Mouse (Mus musculus) lung, adult 18-20 months (tissue): ENCODE results near the gene Hoxa7.

ENCODE experiments used
- DNase-seq, 2 experiments: peaks; one replicate each; pipeline ENCODE4 v3.0.0; 2022; ENCODE audit warnings: mixed read lengths in 2 of 2

Gene Hoxa7

GRCm38 (mm10) chr6:52172501-52172900 lies 49.2 kb downstream of the Hoxa7 start:
- peak; percentile 90 to 93 for DNase-seq

- no peak for DNase-seq
Measured at GRCm38 (mm10) chr6:52171938-52172337, 49.7 kb downstream of the Hoxa7 start.

DNA sequence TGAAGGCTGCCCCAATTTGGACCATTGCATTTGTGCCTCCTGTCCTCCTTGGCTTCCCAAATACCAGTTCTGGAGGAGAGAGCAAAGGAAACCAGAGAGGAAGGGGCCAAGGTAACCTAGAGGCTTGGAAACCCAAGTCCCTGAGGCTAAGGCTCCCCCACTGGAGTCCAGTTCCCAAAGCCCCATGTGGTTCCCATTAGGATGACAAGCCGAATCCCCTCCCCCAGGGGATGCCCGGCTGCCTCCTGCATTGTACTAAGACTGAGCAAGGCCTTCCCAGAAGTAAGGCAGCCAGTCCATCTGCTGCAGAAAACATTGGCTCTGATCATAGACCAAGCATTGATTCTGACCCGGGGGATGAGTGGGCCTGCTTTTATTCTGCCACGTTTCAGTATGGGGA lies 50.3 kb downstream of the Hoxa7 start:
- no peak for DNase-seq

DNA sequence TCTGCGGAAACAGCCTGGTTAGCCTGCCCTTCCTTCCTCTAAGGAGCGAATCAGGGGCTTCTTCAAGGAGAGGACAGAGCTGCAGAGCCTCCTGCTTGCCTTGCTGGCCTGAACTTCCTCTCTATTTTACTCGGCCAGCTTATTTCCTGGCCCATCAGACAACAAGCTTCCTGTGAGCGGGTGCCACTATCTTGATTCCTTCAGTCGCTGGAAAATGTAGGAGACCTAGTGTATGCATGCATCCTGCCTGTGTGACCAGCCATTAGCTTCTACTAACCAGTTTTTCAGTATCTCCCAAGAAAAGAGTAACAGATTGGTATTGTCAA lies 50.8 kb downstream of the Hoxa7 start:
- no peak for DNase-seq

GRCm38 (mm10) chr6:52170166-52170897 lies 51.3 kb downstream of the Hoxa7 start:
- DNase-seq, result no peak

DNA sequence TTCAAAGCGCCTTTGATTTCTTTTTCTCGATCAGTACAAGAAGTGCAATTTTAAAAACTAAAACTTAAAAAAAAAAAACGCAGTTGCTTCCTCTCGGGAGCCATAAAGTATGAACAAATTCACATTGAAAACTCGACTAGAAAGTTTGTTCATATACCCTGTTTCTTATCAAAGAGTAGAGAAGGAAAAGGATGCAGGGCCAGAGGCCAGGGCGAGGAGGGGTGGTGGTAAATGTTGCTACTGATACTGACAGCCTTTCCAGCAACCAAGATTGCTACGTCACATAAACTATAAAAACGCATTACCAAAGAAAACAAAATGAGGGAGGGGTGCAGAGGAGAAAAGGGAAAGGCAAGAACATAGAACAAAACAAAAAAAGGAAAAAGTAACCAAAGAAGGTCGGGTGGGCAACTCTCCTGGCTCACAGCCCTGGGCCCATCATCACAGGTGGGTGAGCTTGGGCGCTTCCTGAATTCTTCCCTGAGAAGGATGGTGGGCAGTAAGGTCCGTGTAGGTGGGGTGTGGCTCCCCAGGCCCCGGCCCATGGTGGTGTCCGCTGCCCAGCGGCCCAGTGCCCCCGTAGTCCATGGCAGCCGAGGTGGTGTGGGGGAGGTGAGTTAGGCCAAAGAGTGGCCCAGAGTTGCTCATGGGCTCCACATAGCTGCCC lies 52.0 kb downstream of the Hoxa7 start:
- DNase-seq, result no peak

DNA sequence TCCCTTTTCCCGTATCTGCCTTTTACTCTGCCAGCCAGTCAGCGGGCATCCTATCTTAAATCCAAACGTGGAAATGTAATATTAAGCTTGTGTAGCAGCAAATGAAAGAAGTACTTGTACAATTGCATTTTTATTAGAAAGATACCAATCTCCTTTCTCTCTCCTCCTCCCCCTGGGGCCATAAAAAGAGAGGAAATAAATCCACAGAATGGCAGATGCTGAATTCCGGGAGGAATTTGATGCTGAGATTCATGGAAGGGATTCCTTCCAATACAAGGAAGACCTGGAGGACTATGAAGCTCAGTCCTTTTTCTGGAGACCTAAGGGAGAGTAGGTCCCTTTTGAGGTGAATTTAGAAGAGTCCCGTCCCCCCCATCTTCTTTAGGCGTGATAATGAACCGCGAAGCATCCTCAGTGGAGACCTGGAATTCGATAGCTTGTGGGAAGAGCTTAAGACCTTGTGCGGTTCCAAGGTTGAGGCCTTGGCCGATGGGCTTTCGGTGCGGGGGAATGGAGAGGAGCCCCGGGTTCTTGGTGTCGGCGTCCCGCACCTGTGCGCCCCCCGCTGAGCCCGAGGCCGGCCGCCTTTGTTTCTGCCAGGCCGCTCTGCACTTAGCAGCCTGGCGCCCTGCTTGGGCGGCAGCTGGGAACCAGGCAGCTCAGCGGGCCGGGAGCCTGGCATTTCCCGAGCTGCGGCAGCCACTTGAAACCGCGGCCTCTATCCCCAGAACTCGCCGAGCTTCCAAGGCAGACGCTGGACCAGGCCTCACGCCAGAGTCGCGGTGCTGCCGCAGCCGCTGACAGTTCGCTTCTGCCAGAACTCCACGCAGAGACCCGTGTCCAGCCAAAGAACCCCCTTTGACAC lies 53.2 kb downstream of the Hoxa7 start:
- DNase-seq, result no peak

- no peak for DNase-seq
Measured at GRCm38 (mm10) chr6:52167736-52168161, 53.9 kb downstream of the Hoxa7 start.

- DNase-seq, result no peak
Measured at GRCm38 (mm10) chr6:52167176-52167575, 54.5 kb downstream of the Hoxa7 start.

DNA sequence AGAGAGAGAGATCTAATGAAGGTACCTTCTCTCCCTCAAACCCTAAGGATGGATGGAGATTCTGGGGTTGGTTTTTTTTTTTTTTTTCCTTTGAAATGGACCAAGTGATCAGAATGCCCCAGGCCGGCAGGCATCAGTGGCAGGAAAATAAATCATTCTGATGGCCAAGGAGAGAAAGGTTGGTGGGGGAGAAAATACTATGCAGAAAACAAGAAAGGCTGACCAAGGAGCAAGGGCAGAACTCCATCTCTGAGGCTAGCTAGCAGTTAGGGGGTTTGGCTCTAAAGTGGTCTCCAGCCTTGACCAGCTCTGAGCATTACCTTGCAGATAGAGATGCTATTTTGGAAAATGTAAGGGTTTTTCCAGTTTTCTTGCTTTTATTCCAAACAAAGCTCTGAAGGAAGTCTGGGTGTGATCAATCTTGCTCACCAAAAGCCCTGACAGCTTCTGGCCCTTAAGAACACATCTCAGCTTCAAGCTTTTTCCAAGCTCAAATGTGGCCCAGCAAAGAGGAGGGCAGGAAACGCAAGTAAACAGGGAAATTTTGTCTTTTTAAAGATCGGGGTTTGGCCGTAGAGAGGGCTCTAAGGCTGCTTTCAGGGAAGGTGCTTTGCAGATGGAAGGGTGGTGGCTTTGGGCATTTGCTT lies 55.1 kb downstream of the Hoxa7 start:
- DNase-seq, result no peak

- no peak for DNase-seq
Measured at GRCm38 (mm10) chr6:52165441-52166370, 55.9 kb downstream of the Hoxa7 start.

- DNase-seq, result no peak
Measured at GRCm38 (mm10) chr6:52164626-52165440, 56.8 kb downstream of the Hoxa7 start, which contains the start of gene Hoxa2. Gene Hoxa2, minus strand, starts transcription at chr6:52164831.
